Mouse (Mus musculus): ENCODE measurements around the gene Hist1h2bh. TPM values are rescaled to one million over a fixed set of nuclear protein-coding genes. Genes with fewer than 3 reads are reported as not detected.
A peak's percentile ranks its signal among the peaks of the same experiment; 100 is the strongest.
"Not testable (repeated sequence)": the region's sequence is repeated elsewhere in the genome, so short reads cannot be mapped to it uniquely, and the experiment has no call there.

Hist1h2bh gene
- polyA plus RNA-seq, 1 experiment, result 1.1 TPM

GRCm38 (mm10) chr13:23543965-23544786 lies 984 bp upstream of the Hist1h2bh start, which contains the start of gene Hist1h3f:
TSS of gene Hist1h3f (plus strand) at chr13:23544052.
- Histone ChIP-seq H3K4me2 (ENCODE audit: low read depth) (peak within 1 kb of the TSS; percentile 91), H3K4me3 (peak within 1 kb of the TSS; percentile 37), H3K27me3 (ENCODE audit: control insufficient read depth, insufficient read depth, insufficient read length) (no peaks in the 10 kb centered on the region), H3K79me2 (ENCODE audit: control insufficient read depth, insufficient read depth) (peaks cover 6% of the 10 kb centered on the region), H3ac (ENCODE audit: control insufficient read depth, insufficient read length) (no peak within 1 kb of the TSS), H3K36me3 (ENCODE audit: control insufficient read depth, insufficient read depth) (no peaks in the 10 kb centered on the region)
- no peak for TF ChIP-seq E2F4 (IDR thresholded peaks at IDR 0.05; ENCODE audit: insufficient read depth)
- peak in 1 of 3 experiments; percentile 22 for TF ChIP-seq MYOG (IDR thresholded peaks at IDR 0.05; ENCODE audit: control insufficient read depth in 1 of 3, insufficient read depth in 1 of 3, insufficient read length in 2 of 3, low read depth in 2 of 3)
- TF ChIP-seq POLR2A (IDR thresholded peaks at IDR 0.05; ENCODE audit: insufficient read length, low read depth), result peak; percentile 77
- TF ChIP-seq REST (IDR thresholded peaks at IDR 0.05; ENCODE audit: insufficient read depth, insufficient read length), result no peak
- peak; percentile 83 for TF ChIP-seq POLR2AphosphoS2 (IDR thresholded peaks at IDR 0.05; ENCODE audit: insufficient read length, low read depth)

- H3ac ChIP-seq (ENCODE audit: control insufficient read depth, insufficient read length); H3K36me3 ChIP-seq (ENCODE audit: control insufficient read depth, insufficient read depth); H3K79me2 ChIP-seq (ENCODE audit: control insufficient read depth, insufficient read depth); H3K27me3 ChIP-seq (ENCODE audit: control insufficient read depth, insufficient read depth, insufficient read length): not testable (repeated sequence)
- H3K4me3 ChIP-seq, result peak overlapping the region; percentile 37
- peak overlapping the region; percentile 91 for H3K4me2 ChIP-seq (ENCODE audit: low read depth)
Observed at GRCm38 (mm10) chr13:23542225-23542980, 789 bp downstream of the Hist1h2bh start.

- TF ChIP-seq MYOD1 (IDR thresholded peaks at IDR 0.05; ENCODE audit: control insufficient read depth in 1 of 3, insufficient read length in 2 of 3, low read depth in 2 of 3) (no peak), USF1 (IDR thresholded peaks at IDR 0.05; ENCODE audit: low read depth) (no peak), TCF12 (IDR thresholded peaks at IDR 0.05; ENCODE audit: insufficient read depth, poor library complexity, severe bottlenecking) (no peak)
- Histone ChIP-seq H3K4me3 (peak overlapping the region; percentile 37), H3K79me2 (ENCODE audit: control insufficient read depth, insufficient read depth) (peaks cover 6% of the 10 kb centered on the region), H3ac (ENCODE audit: control insufficient read depth, insufficient read length) (no peak overlapping the region), H3K4me2 (ENCODE audit: low read depth) (peak overlapping the region; percentile 38), H3K36me3 (ENCODE audit: control insufficient read depth, insufficient read depth) (no peaks in the 10 kb centered on the region), H3K27me3 (ENCODE audit: control insufficient read depth, insufficient read depth, insufficient read length) (no peaks in the 10 kb centered on the region)
Observed at GRCm38 (mm10) chr13:23541497-23541896, 1.7 kb downstream of the Hist1h2bh start.

- not testable (repeated sequence) for H3K4me2 ChIP-seq (ENCODE audit: low read depth); H3ac ChIP-seq (ENCODE audit: control insufficient read depth, insufficient read length); H3K27me3 ChIP-seq (ENCODE audit: control insufficient read depth, insufficient read depth, insufficient read length); H3K4me3 ChIP-seq; H3K36me3 ChIP-seq (ENCODE audit: control insufficient read depth, insufficient read depth); H3K79me2 ChIP-seq (ENCODE audit: control insufficient read depth, insufficient read depth)
Observed at GRCm38 (mm10) chr13:23539821-23540220, 3.4 kb downstream of the Hist1h2bh start.

- Histone ChIP-seq H3K79me2 (ENCODE audit: control insufficient read depth, insufficient read depth) (peaks cover 6% of the 10 kb centered on the region), H3K4me3 (peak overlapping the region; percentile 41), H3K27me3 (ENCODE audit: control insufficient read depth, insufficient read depth, insufficient read length) (no peaks in the 10 kb centered on the region), H3ac (ENCODE audit: control insufficient read depth, insufficient read length) (no peak overlapping the region), H3K36me3 (ENCODE audit: control insufficient read depth, insufficient read depth) (no peaks in the 10 kb centered on the region), H3K4me2 (ENCODE audit: low read depth) (peak overlapping the region; percentile 83)
- TF ChIP-seq MYOD1 (IDR thresholded peaks at IDR 0.05; ENCODE audit: control insufficient read depth in 1 of 3, insufficient read length in 2 of 3, low read depth in 2 of 3) (no peak), MYOG (IDR thresholded peaks at IDR 0.05; ENCODE audit: control insufficient read depth in 1 of 3, insufficient read depth in 1 of 3, insufficient read length in 2 of 3, low read depth in 2 of 3) (no peak), REST (IDR thresholded peaks at IDR 0.05; ENCODE audit: insufficient read depth, insufficient read length) (no peak), POLR2A (IDR thresholded peaks at IDR 0.05; ENCODE audit: insufficient read length, low read depth) (no peak), TCF3 (IDR thresholded peaks at IDR 0.05; ENCODE audit: insufficient read length, low read depth) (no peak), E2F4 (IDR thresholded peaks at IDR 0.05; ENCODE audit: insufficient read depth) (no peak), CEBPB (IDR thresholded peaks at IDR 0.05; ENCODE audit: insufficient read depth, poor library complexity, severe bottlenecking) (no peak), USF1 (IDR thresholded peaks at IDR 0.05; ENCODE audit: low read depth) (no peak), POLR2AphosphoS2 (IDR thresholded peaks at IDR 0.05; ENCODE audit: insufficient read length, low read depth) (no peak), MAX (IDR thresholded peaks at IDR 0.05; ENCODE audit: low read depth) (no peak), SRF (IDR thresholded peaks at IDR 0.05; ENCODE audit: control insufficient read depth, insufficient read length, low read depth) (no peak), TCF12 (IDR thresholded peaks at IDR 0.05; ENCODE audit: insufficient read depth, poor library complexity, severe bottlenecking) (no peak)
Observed at GRCm38 (mm10) chr13:23538249-23538648, 4.9 kb downstream of the Hist1h2bh start.

Data from myocyte (in vitro differentiated cells).